Mouse (Mus musculus) limb, embryonic 15.5 days (tissue): ENCODE data around the gene Dzip3. TPM values are rescaled to one million over a fixed set of nuclear protein-coding genes. Genes with fewer than 3 reads are reported as not detected.

Experiments
- ATAC-seq: fragments of 200-750 bp; cut with Nextera tagmentation; 2 replicates; pipeline ENCODE4 v1.8.0; 2017; ENCODE audit warnings: low read depth, moderate TSS enrichment; ENCODE audit not compliant: insufficient number of reproducible peaks, low FRiP score, low TSS enrichment
- H3K27ac ChIP-seq: fragments of 300-500 bp; sonication (generic); 2 replicates; pipeline ENCODE4 v1.5.1; 2015; ENCODE audit warnings: moderate library complexity, mild to moderate bottlenecking, inconsistent platforms
- H3K27me3 ChIP-seq: fragments of 300-500 bp; sonication (generic); 2 replicates; pipeline ENCODE4 v1.6.1; 2015; ENCODE audit warnings: inconsistent platforms
- H3K36me3 ChIP-seq: fragments of 300-500 bp; sonication (generic); 2 replicates; pipeline ENCODE4 v1.6.1; 2015; ENCODE audit warnings: inconsistent platforms
- H3K4me1 ChIP-seq: fragments of 300-500 bp; sonication (generic); 2 replicates; pipeline ENCODE4 v1.6.1; 2015; ENCODE audit warnings: inconsistent platforms
- H3K4me2 ChIP-seq: fragments of 300-500 bp; sonication (generic); 2 replicates; pipeline ENCODE4 v1.6.1; 2015; ENCODE audit warnings: mild to moderate bottlenecking, inconsistent platforms
- H3K4me3 ChIP-seq: fragments of 300-500 bp; sonication (generic); 2 replicates; pipeline ENCODE4 v1.5.1; 2015; ENCODE audit warnings: mild to moderate bottlenecking, inconsistent platforms
- H3K9ac ChIP-seq: fragments of 300-500 bp; sonication (generic); 2 replicates; pipeline ENCODE4 v1.6.1; 2015; ENCODE audit warnings: inconsistent platforms
- H3K9me3 ChIP-seq: fragments of 300-500 bp; sonication (generic); 2 replicates; pipeline ENCODE4 v1.6.1; 2016; ENCODE audit warnings: inconsistent platforms
- WGBS: fragments of 180-500 bp; shearing (Covaris S2); methylation state at CpG from one replicate; pipeline ENCODE4 v1.1.7; 2015; 5-methylcytosine and 5-hydroxymethylcytosine counted together
- polyA plus RNA-seq: library from polyadenylated mRNA; unstranded; fragments of >200 nt; fragmentation: Nextera tagmentation; extraction: Ambion mirVana; gene quantifications from 2 replicates; pipeline ENCODE4 v1.2.1, GENCODE M21; 2015

Dzip3 gene
- polyA plus RNA-seq, 1 experiment from 2014 or later: 28.5 TPM

DNA sequence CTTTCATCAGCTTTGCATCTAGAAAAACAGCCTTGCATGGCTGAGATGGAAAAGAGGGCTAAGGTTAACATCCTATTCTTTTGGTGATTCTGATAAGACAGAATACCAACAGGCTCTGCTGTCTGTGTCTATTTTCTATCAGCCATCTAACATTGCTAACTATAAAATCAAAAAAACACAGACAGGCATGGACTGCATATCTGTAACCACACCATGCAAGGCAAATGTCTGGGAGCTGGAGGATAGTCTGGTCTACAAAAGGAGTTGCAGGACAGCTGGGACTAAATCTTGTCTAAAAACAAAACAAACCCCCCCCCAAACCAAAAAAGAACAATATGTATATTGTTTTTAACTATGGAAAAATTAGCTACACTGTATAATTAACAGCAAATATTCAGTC, 14.0 kb downstream of the Dzip3 start:
- Histone ChIP-seq H3K4me3 (no peak overlapping the region), H3K36me3 (peaks cover 14% of the 10 kb centered on the region), H3K9ac (no peak overlapping the region), H3K27ac (no peak overlapping the region), H3K9me3 (no peaks in the 10 kb centered on the region), H3K4me1 (no peaks in the 10 kb centered on the region), H3K4me2 (no peak overlapping the region), H3K27me3 (no peaks in the 10 kb centered on the region)
- no peak for ATAC-seq

- 95% methylated on average over 1 of the region's 1 CpGs for WGBS
- no peak for ATAC-seq
Observed at GRCm38 (mm10) chr16:48973548-48973947, 20.4 kb downstream of the Dzip3 start.

DNA sequence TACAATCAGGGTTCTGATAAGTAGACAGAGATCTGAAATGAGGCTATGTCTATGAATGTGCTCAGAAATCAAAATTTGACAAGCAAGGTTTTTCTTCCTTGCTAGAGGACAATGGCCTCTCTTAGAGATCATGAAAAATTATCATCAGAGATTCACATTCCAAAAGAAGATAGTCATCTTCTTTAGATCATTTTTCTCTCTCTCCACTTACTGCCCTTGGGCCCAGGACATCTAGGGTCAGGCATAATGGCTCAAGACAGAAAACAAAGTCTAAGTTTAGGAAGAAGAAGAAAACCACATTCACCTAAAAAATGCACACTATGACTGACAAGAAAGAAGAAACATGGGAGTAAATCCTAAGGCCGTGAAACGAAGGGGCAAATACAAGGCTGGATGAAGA, 21.0 kb downstream of the Dzip3 start:
- peaks cover 20% of the 10 kb centered on the region for H3K36me3 ChIP-seq
- no peak overlapping the region for H3K4me3 ChIP-seq
- 90% methylated on average over 2 of the region's 2 CpGs for WGBS
- H3K9ac ChIP-seq: no peak overlapping the region
- H3K9me3 ChIP-seq: no peaks in the 10 kb centered on the region
- no peak for ATAC-seq
- H3K27ac ChIP-seq: no peak overlapping the region
- no peaks in the 10 kb centered on the region for H3K4me1 ChIP-seq
- H3K27me3 ChIP-seq: no peaks in the 10 kb centered on the region
- H3K4me2 ChIP-seq: no peak overlapping the region

More at GRCm38 (mm10) chr16:48973548-48973947, 20.4 kb downstream of the Dzip3 start:
- no peaks in the 10 kb centered on the region for H3K27me3 ChIP-seq
- H3K36me3 ChIP-seq: peaks cover 25% of the 10 kb centered on the region
- H3K9me3 ChIP-seq: no peaks in the 10 kb centered on the region
- no peak overlapping the region for H3K4me2 ChIP-seq
- H3K9ac ChIP-seq: no peak overlapping the region
- no peak overlapping the region for H3K4me3 ChIP-seq
- no peak overlapping the region for H3K27ac ChIP-seq
- no peaks in the 10 kb centered on the region for H3K4me1 ChIP-seq

DNA sequence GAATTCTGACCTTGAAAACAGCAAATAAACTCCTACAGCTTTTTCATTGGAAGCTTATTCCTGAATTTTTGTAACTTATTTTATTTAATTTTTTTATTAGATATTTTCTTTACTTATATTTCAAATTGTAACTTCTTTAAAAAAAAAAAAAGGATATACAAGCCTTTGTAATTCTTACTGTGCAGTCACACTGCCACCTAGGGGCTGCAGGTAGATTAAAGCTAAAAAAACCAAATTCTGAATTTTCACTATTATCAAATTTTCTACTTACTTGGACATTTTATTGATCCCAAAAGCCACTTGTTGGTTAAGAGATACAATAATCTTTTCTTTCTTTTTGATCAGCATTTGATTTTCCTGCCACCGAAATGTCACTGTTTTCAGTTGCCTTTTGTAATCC, 52.2 kb downstream of the Dzip3 start:
- no peak overlapping the region for H3K27ac ChIP-seq
- no peak overlapping the region for H3K9ac ChIP-seq
- H3K4me2 ChIP-seq: no peak overlapping the region
- H3K36me3 ChIP-seq: peaks cover 13% of the 10 kb centered on the region
- no peaks in the 10 kb centered on the region for H3K9me3 ChIP-seq
- no peak for ATAC-seq
- H3K4me3 ChIP-seq: no peak overlapping the region
- no peaks in the 10 kb centered on the region for H3K27me3 ChIP-seq
- 74% methylated on average over 1 of the region's 1 CpGs for WGBS
- H3K4me1 ChIP-seq: no peaks in the 10 kb centered on the region

- 96% methylated on average over 1 of the region's 1 CpGs for WGBS
- Histone ChIP-seq H3K36me3 (peaks cover 34% of the 10 kb centered on the region), H3K9ac (no peak overlapping the region), H3K4me2 (no peak overlapping the region), H3K9me3 (no peaks in the 10 kb centered on the region), H3K27ac (no peak overlapping the region), H3K27me3 (no peaks in the 10 kb centered on the region), H3K4me1 (no peaks in the 10 kb centered on the region), H3K4me3 (no peak overlapping the region)
- no peak for ATAC-seq
Observed at GRCm38 (mm10) chr16:48923724-48924123, 70.2 kb downstream of the Dzip3 start.

GRCm38 (mm10) chr16:48913206-48913605, 80.8 kb downstream of the Dzip3 start:
- no peaks in the 10 kb centered on the region for H3K27me3 ChIP-seq
- WGBS: 91% methylated on average over 3 of the region's 3 CpGs
- no peaks in the 10 kb centered on the region for H3K4me1 ChIP-seq
- no peaks in the 10 kb centered on the region for H3K9me3 ChIP-seq
- H3K36me3 ChIP-seq: no peaks in the 10 kb centered on the region
- H3K4me2 ChIP-seq: no peak overlapping the region
- no peak overlapping the region for H3K4me3 ChIP-seq
- ATAC-seq: no peak
- H3K9ac ChIP-seq: no peak overlapping the region
- no peak overlapping the region for H3K27ac ChIP-seq

DNA sequence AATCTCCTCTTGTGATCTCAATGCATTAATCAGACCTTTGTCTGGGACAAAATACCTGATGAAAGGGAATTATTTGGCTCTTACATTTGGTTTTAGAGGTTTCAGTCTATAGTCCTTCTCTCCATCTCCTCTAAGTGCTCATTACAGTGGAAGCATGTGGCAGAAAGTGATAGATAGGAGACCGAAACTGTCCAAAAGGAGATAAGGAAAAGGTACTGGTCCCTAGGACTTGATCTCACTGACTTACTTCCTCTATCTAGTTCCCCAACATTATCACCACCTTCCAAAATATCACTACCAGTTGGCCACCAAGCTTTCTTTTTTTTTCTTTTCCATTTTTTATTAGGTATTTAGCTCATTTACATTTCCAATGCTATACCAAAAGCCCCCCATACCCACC, 82.8 kb downstream of the Dzip3 start:
- WGBS: 97% methylated on average over 1 of the region's 1 CpGs
- Histone ChIP-seq H3K27me3 (no peaks in the 10 kb centered on the region), H3K9me3 (no peaks in the 10 kb centered on the region), H3K36me3 (no peaks in the 10 kb centered on the region), H3K4me1 (no peaks in the 10 kb centered on the region), H3K9ac (no peak overlapping the region), H3K4me2 (no peak overlapping the region), H3K27ac (no peak overlapping the region), H3K4me3 (no peak overlapping the region)
- no peak for ATAC-seq

GRCm38 (mm10) chr16:48899868-48900267, 94.1 kb downstream of the Dzip3 start:
- Histone ChIP-seq H3K4me2 (no peak overlapping the region), H3K36me3 (no peaks in the 10 kb centered on the region), H3K4me3 (no peak overlapping the region), H3K27ac (no peak overlapping the region), H3K27me3 (no peaks in the 10 kb centered on the region), H3K9ac (no peak overlapping the region), H3K4me1 (no peaks in the 10 kb centered on the region), H3K9me3 (no peaks in the 10 kb centered on the region)
- ATAC-seq: no peak
- 63% methylated on average over 1 of the region's 1 CpGs for WGBS

DNA sequence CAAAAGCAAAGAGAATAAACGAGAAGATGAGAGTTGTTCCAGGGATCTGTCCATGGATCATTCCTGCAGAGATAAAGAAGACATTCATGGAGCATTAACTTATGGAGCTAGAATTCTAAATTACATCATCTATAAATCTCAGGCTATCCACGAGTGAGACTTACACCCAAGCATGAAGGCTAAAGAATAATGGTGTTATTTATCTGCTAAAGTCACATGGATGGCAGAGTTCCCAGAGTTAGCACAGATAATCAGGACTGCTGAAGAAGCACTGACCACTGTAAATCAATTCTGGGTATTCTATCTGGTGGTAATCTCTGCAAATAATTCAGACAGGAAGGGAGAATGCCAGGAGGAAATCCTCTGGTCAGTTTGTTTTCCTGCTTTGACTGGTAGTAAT, 103.2 kb downstream of the Dzip3 start:
- no peak for ATAC-seq
- 55% methylated on average over 2 of the region's 2 CpGs for WGBS
- no peak overlapping the region for H3K27ac ChIP-seq
- no peaks in the 10 kb centered on the region for H3K9me3 ChIP-seq
- no peaks in the 10 kb centered on the region for H3K4me1 ChIP-seq
- H3K4me2 ChIP-seq: no peak overlapping the region
- no peak overlapping the region for H3K9ac ChIP-seq
- H3K4me3 ChIP-seq: no peak overlapping the region
- H3K27me3 ChIP-seq: no peaks in the 10 kb centered on the region
- H3K36me3 ChIP-seq: no peaks in the 10 kb centered on the region

Other genes starting within 250 kb of the Dzip3 start
- 0.08 TPM in 1 of 2 replicates, not detected in the other for gene Trat1, start 222.1 kb downstream of the Dzip3 start, polyA plus RNA-seq
- gene Retnlb, start 177.3 kb downstream of the Dzip3 start, polyA plus RNA-seq: not detected in 2 replicates
- not detected in 2 replicates for gene Retnla, start 151.6 kb downstream of the Dzip3 start, polyA plus RNA-seq
- 1.4 and 1.5 TPM in 2 replicates for gene Retnlg, start 121.5 kb downstream of the Dzip3 start, polyA plus RNA-seq
- 22.6 and 23.1 TPM in 2 replicates for gene Cip2a, start within 50 bp of the Dzip3 start, polyA plus RNA-seq
- 0.29 and 0.42 TPM in 2 replicates for gene Myh15, start 63.3 kb upstream of the Dzip3 start, polyA plus RNA-seq